Mouse (Mus musculus): Measurements from ENCODE around the gene Map1a. TPM values are rescaled to one million over a fixed set of nuclear protein-coding genes. Genes with fewer than 3 reads are reported as not detected.

The Map1a gene
- 4.9 and 6.2 TPM in 2 replicates for total RNA-seq (2021)
- long read RNA-seq = 0 reads

- peak; percentile 96 for DNase-seq
These were observed at the start of gene Map1a for GRCm38 (mm10) chr2:121288901-121289729. Gene Map1a (plus strand): TSS chr2:121289600.

DNA sequence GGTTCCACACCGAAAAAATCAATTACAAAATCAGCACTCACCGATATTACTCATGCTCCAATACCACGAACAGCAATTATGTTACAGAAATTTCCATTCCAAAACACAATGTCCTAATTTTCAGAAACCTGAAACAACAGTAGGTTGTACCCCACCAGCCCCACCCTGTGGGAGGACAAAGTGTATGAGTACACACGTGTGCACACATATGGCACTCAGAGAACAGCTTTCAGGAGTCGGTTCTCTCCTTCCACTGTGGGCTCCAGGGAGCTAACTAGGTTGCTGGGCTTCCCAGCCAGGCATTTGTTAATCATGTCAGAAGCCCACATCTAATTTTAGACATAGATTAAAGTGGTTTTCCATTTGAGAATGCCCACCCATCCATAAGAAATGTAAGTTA lies 45.3 kb upstream of the Map1a start:
- DNase-seq = no peak

DNA sequence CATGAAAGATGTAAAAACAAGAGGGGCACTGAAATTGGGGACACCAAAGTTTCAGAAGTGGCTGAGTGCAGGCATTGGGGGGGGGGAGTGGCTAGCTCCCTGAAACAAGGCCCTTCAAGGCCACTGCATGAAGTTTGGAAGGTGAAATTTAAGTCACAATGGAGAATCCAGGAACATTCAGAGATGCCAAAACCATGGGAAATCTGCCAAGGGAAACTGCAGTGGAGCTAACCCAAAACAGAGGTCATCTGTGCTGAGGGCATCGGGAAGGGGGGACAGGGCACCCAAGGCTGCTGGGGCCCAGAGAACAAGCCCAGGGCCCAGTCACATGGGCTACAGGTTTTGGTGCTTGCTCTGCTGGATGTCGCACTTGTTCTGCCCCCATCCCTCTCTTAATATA lies 39.6 kb upstream of the Map1a start:
- no peak for DNase-seq

GRCm38 (mm10) chr2:121268446-121268845 lies 21.0 kb upstream of the Map1a start:
- no peak for DNase-seq

- DNase-seq = no peak
These were observed 18.7 kb upstream of the Map1a start for GRCm38 (mm10) chr2:121270521-121271235.

GRCm38 (mm10) chr2:121271236-121271927 lies 18.0 kb upstream of the Map1a start, which contains the start of gene Trp53bp1:
Gene Trp53bp1 (minus strand): TSS chr2:121271407.
- DNase-seq = peak; percentile 93

DNA sequence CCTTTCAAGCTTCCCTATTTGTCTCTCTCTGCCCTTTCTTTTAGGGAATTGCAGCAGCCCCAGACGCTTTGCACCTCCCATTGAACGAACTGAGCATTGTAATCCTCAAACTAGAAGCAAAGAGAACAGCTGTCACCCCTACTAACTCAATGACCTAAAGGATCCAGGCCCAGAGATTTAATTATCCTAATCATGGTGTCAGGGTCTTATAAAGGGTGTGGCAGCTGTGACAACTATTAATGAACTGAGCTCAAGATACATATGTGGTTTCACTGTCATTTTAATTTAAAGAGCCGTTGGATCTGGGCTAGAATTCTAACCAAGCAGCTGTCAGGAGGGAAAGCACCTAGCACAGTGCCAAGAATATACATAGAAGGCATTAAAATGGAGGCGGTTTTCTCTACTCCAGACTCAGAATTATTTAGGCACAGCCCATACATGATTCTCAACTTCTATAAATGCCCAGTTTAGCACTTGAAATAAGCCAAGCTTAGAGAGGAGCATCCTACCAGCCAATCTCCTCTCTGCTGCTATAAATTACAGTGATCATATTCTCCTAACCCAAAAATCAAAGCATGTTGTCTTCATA lies 17.4 kb upstream of the Map1a start:
- no peak for DNase-seq

DNA sequence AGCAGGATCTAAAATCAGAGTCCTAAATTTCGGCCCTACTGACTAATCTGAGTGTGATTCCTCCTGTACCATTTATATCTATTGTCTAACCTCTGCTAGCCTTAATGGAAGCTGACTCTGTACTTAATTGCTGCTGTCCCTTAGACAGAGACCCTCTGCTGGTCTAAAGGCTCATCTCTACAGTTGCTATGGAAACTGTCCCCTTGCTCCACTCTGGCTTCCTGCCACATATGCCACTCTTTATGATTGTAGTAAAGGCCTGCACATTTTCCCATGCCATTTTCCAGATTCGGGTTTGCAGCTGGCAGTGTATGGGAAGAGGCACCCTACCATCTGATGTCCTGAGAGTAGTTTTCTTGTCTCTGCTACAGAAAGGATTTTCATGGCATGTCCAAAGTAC lies 1.6 kb upstream of the Map1a start:
- DNase-seq = no peak

- no peak for DNase-seq
These were observed 535 bp downstream of the Map1a start for GRCm38 (mm10) chr2:121289730-121290540.

DNA sequence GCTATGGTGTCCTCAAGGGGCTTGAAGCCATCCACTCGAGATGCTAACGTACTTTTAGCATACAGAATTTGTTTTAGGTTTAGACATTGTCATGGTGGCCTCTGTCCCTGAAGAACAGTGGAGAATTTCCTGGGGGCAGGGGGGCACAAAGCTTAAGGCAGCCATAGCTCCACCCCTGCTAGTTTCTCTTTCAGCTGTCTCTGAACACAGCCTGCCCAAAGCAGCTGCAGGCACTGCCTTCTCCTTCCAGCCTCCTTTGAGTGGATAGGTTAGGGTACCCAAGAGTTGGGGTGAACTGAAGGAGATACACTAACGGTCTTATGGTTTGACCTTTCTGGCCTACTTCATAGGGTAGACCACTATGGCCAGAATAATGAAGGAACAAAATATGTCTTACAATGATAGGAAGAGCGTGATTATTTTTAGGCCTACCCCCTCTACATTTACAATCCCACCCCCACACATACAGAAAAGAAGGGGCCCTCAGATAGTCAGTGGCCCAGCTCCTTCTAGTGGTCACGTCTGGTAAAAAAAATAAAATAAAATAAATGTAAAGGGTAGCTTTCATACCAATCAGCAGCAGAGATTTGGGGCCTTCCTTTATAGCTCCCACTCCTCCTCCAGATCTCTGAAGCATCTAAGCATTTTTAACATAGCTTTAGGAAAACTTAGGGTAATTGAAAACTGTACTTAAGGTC lies 3.1 kb downstream of the Map1a start:
- no peak for DNase-seq

GRCm38 (mm10) chr2:121294182-121294581 lies 4.8 kb downstream of the Map1a start:
- peak; percentile 33 for DNase-seq

DNA sequence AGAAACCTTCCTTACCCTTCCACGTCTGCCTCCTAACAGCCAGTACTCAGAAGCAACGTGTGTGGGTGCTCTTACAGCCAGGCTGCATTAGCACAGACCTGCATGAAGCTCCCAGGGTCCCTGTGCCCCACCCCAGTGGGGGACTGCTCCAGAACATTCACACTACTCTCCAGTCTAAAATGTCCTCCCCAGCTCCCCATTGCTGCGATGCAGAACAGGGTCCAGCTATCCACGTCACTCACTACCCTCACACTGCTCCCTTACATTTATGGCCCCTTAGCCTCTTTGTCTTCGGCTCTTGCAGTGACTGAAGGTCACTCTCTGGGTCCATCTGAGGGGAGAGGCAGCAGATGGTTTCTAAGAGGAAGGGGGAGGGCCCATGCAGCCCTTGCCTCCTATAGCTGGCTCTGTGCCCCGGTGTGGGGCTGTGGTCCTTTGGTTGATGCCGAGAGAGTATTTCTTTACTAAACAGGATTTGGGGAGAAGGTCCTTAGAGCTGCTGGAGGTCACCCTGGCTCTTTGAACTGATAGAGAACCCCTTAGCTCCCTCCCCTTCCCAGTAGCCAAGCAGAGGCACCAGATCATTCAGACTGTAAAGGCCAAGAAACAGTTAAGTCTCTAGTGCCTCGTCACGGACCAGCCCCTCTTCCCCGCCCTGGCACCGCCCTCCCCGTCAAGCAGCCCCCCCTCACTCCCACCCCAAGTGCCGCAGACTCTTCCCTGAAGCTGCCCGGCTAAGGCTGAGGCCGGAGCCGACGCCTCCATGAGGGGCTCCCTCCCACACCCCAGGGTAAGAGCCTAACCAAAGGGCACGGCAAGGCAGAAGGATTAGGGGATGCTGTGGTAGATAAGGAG lies 5.6 kb downstream of the Map1a start:
- peak; percentile 31 for DNase-seq

DNA sequence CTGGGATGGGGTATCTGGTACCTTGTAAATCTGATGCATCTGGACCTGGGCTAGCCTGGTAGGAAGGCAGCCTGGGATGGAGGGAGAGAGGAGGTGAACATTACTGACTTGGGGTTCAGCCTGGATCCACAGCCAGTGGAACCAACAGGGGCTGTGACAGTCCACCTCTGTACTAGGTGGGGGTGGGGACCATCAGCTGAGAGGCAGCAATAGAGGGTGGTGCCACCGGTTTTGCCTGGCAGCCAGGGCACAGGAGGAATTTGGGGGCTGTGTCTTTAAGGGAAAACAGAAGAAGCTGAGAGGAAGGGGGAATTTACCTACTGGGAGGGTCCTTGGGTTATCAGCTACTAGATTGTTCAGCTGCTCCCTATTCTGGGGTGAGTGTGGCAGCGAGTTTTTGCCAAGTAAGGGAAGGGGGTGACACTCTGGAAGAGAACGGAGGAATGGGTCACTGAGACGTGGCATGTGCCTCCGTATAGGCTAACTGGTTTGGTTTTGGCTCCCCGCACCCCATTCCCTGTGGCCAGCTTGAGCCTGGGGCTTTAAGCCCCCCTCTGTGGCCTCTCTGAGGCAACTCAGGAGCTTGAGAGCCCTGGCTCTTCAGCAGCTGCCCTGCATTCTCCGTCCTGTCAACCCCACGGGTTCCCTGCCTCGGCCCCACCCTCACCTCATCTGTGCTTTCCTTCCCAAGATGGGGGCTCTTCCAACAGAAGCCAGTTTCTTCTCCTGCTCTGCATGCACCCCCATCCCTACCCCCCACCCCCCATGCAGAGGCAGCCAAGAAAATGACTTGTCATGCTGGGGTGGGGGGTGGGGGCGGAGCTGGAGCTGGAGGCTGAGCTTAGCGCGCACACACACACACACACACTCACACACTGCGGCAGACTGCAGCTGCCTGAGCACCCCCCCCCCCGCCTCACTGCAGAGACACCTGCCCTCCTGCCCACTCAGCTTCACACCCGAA lies 6.5 kb downstream of the Map1a start:
- DNase-seq = no peak

DNA sequence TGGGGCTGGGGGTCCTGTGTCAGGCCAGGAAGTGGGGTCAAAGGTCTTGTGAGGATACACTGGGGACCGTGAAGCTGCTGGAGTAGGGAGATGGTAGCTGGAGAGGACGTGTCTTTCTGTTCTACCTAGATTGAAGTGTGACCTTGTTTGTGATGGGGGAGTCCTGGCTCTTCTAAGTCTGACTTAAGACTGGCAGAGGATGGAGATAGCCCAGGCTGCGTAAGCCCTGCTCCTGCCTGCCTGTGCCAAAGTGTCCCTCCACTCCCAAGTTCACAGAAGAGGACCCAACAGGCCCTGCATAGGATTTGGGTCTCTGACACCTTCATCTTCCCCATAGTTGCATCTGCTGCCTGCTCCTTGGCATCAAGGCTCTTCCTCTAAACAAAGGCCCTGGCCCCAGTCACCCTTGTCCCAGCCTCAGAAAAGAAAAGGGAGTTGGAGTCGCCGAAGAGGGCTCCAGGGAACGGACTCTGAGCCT lies 7.4 kb downstream of the Map1a start:
- no peak for DNase-seq

GRCm38 (mm10) chr2:121297701-121298100 lies 8.3 kb downstream of the Map1a start:
- DNase-seq = no peak

DNA sequence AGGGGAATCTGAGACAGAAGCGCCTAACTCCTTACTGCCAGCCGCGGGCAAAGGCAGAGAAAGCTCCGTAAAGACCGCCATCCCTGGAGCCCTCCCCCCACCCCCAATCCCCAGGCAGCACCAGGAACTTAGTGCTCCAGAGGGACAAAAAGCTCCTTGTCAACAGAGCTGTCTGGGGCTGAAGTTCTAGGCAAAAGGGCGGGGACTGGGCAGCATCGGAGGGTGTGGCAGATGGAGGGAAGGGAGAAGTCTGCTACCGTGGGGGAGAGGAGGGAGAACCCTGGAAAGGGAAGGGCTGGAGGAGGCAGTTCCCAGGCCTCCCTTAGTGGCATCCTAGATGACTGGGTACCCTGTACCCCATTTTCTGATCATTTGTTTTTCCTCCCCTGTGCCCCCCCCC lies 8.7 kb downstream of the Map1a start:
- DNase-seq = no peak

DNA sequence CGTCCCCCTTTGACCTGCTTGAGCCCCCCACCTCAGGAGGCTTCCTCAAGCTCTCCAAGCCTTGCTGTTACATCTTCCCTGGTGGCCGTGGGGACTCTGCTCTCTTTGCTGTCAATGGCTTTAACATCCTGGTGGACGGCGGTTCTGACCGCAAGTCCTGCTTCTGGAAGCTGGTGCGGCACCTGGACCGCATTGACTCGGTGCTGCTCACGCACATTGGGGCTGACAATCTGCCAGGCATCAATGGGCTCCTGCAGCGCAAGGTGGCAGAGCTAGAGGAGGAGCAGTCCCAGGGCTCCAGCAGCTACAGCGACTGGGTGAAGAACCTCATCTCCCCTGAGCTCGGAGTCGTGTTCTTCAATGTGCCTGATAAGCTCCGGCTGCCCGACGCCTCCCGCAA lies 10.1 kb downstream of the Map1a start:
- DNase-seq = no peak

GRCm38 (mm10) chr2:121300036-121300435 lies 10.6 kb downstream of the Map1a start:
- no peak for DNase-seq

GRCm38 (mm10) chr2:121308997-121309416 lies 19.6 kb downstream of the Map1a start:
- DNase-seq = no peak
